Mouse (Mus musculus): Measurements from ENCODE around the gene Src. TPM values are rescaled to one million over a fixed set of nuclear protein-coding genes. Genes with fewer than 3 reads are reported as not detected.

Gene Src
- polyA plus RNA-seq, 1 experiment from 2014 or later: 20.9 TPM

GRCm38 (mm10) chr2:157422854-157423705 lies 4.8 kb downstream of the Src start:
- Histone ChIP-seq H3K4me2 (ENCODE audit: low read depth, low read length) (peak overlapping the region; percentile 79), H3K9ac (ENCODE audit: low read length) (peak overlapping the region; percentile 99), H3K36me3 (ENCODE audit: control insufficient read depth, insufficient read depth, low read length) (peaks cover 2% of the 10 kb centered on the region; the same call in 1 of the 2 replicates), H3K9me3 (ENCODE audit: control insufficient read depth, low read length) (no peaks in the 10 kb centered on the region), H3K4me1 (replicated peaks; ENCODE audit: control insufficient read depth, insufficient read depth, low read length) (peaks cover 49% of the 10 kb centered on the region), H3K27me3 (ENCODE audit: control insufficient read depth, insufficient read depth, low read depth, low read length) (no peaks in the 10 kb centered on the region), H3K4me3 (ENCODE audit: low read length) (peak overlapping the region; percentile 85), H3K27ac (ENCODE audit: low read length) (peak overlapping the region; percentile 92)
- peak; percentile 72 for ATAC-seq (ENCODE audit: low read depth)
- 39% methylated on average over 11 of the region's 11 CpGs for WGBS

GRCm38 (mm10) chr2:157423706-157424125 lies 5.5 kb downstream of the Src start:
- Histone ChIP-seq H3K36me3 (ENCODE audit: control insufficient read depth, insufficient read depth, low read length) (peaks cover 5% of the 10 kb centered on the region; the same call in 1 of the 2 replicates), H3K4me2 (ENCODE audit: low read depth, low read length) (peak overlapping the region; percentile 79), H3K9ac (ENCODE audit: low read length) (peak overlapping the region; percentile 99), H3K4me3 (ENCODE audit: low read length) (peak overlapping the region; percentile 85), H3K27me3 (ENCODE audit: control insufficient read depth, insufficient read depth, low read depth, low read length) (no peaks in the 10 kb centered on the region), H3K4me1 (replicated peaks; ENCODE audit: control insufficient read depth, insufficient read depth, low read length) (peaks cover 42% of the 10 kb centered on the region), H3K27ac (ENCODE audit: low read length) (peak overlapping the region; percentile 92), H3K9me3 (ENCODE audit: control insufficient read depth, low read length) (no peaks in the 10 kb centered on the region)
- WGBS: 14% methylated on average over 10 of the region's 21 CpGs
- ATAC-seq (ENCODE audit: low read depth): no peak

GRCm38 (mm10) chr2:157424126-157424903 lies 6.1 kb downstream of the Src start:
- H3K4me2 ChIP-seq (ENCODE audit: low read depth, low read length): peak overlapping the region; percentile 79
- ATAC-seq (ENCODE audit: low read depth): peak; percentile 20; the same call in 1 of the 2 replicates
- no peaks in the 10 kb centered on the region for H3K9me3 ChIP-seq (ENCODE audit: control insufficient read depth, low read length)
- WGBS: 2% methylated on average over 29 of the region's 98 CpGs
- H3K27me3 ChIP-seq (ENCODE audit: control insufficient read depth, insufficient read depth, low read depth, low read length): no peaks in the 10 kb centered on the region
- H3K36me3 ChIP-seq (ENCODE audit: control insufficient read depth, insufficient read depth, low read length): peaks cover 5% of the 10 kb centered on the region; the same call in 1 of the 2 replicates
- H3K9ac ChIP-seq (ENCODE audit: low read length): peak overlapping the region; percentile 99
- H3K4me3 ChIP-seq (ENCODE audit: low read length): peak overlapping the region; percentile 85
- peaks cover 37% of the 10 kb centered on the region for H3K4me1 ChIP-seq (replicated peaks; ENCODE audit: control insufficient read depth, insufficient read depth, low read length)
- peak overlapping the region; percentile 92 for H3K27ac ChIP-seq (ENCODE audit: low read length)

GRCm38 (mm10) chr2:157424904-157425642 lies 6.8 kb downstream of the Src start:
- H3K27ac ChIP-seq (ENCODE audit: low read length): peak overlapping the region; percentile 92
- peak overlapping the region; percentile 99 for H3K9ac ChIP-seq (ENCODE audit: low read length)
- H3K4me1 ChIP-seq (replicated peaks; ENCODE audit: control insufficient read depth, insufficient read depth, low read length): peaks cover 33% of the 10 kb centered on the region
- peak overlapping the region; percentile 85 for H3K4me3 ChIP-seq (ENCODE audit: low read length)
- peak overlapping the region; percentile 79 for H3K4me2 ChIP-seq (ENCODE audit: low read depth, low read length)
- H3K9me3 ChIP-seq (ENCODE audit: control insufficient read depth, low read length): no peaks in the 10 kb centered on the region
- 44% methylated on average over 16 of the region's 16 CpGs for WGBS
- H3K36me3 ChIP-seq (ENCODE audit: control insufficient read depth, insufficient read depth, low read length): peaks cover 5% of the 10 kb centered on the region; the same call in 1 of the 2 replicates
- no peak for ATAC-seq (ENCODE audit: low read depth)
- H3K27me3 ChIP-seq (ENCODE audit: control insufficient read depth, insufficient read depth, low read depth, low read length): no peaks in the 10 kb centered on the region

- Histone ChIP-seq H3K9me3 (ENCODE audit: control insufficient read depth, low read length) (no peaks in the 10 kb centered on the region), H3K27me3 (ENCODE audit: control insufficient read depth, insufficient read depth, low read depth, low read length) (no peaks in the 10 kb centered on the region), H3K27ac (ENCODE audit: low read length) (peak overlapping the region; percentile 92; the same call in 1 of the 2 replicates), H3K4me3 (ENCODE audit: low read length) (peak overlapping the region; percentile 85), H3K4me2 (ENCODE audit: low read depth, low read length) (peak overlapping the region; percentile 79), H3K36me3 (ENCODE audit: control insufficient read depth, insufficient read depth, low read length) (peaks cover 5% of the 10 kb centered on the region; the same call in 1 of the 2 replicates), H3K9ac (ENCODE audit: low read length) (no peak overlapping the region), H3K4me1 (replicated peaks; ENCODE audit: control insufficient read depth, insufficient read depth, low read length) (peaks cover 31% of the 10 kb centered on the region)
- no peak for ATAC-seq (ENCODE audit: low read depth)
- WGBS: 72% methylated on average over 6 of the region's 6 CpGs
Measured at GRCm38 (mm10) chr2:157425643-157425988, 7.4 kb downstream of the Src start.

DNA sequence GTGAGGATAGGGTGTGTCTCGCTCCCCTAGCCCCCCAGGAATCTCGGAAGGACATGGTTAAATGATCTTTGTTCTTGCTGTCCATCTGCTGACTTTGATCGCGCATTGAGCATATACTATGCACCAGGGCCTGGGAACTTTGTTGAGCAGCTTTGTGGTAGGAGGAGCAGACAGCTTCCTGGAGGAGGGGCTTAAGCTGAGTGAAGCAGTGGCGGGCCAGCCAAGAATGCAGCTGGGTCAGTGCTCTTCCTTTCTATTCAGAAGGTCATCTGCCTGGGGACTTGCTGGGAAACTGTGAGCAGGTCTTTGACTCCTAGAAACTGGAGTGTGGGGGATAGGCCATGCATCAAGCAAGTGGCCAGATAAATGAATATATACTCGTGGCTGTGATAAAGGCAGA lies 7.9 kb downstream of the Src start:
- H3K9me3 ChIP-seq (ENCODE audit: control insufficient read depth, low read length): no peaks in the 10 kb centered on the region
- ATAC-seq (ENCODE audit: low read depth): no peak
- WGBS: 66% methylated on average over 6 of the region's 6 CpGs
- H3K27ac ChIP-seq (ENCODE audit: low read length): 0 out of 2 replicates have a peak overlapping the region, but pooled peaks have one; percentile 18
- 0 out of 2 replicates have a peak overlapping the region, but pooled peaks have one; percentile 4 for H3K4me3 ChIP-seq (ENCODE audit: low read length)
- peaks cover 5% of the 10 kb centered on the region; the same call in 1 of the 2 replicates for H3K36me3 ChIP-seq (ENCODE audit: control insufficient read depth, insufficient read depth, low read length)
- no peaks in the 10 kb centered on the region for H3K27me3 ChIP-seq (ENCODE audit: control insufficient read depth, insufficient read depth, low read depth, low read length)
- peaks cover 37% of the 10 kb centered on the region for H3K4me1 ChIP-seq (replicated peaks; ENCODE audit: control insufficient read depth, insufficient read depth, low read length)
- peak overlapping the region; percentile 19; the same call in 1 of the 2 replicates for H3K4me2 ChIP-seq (ENCODE audit: low read depth, low read length)
- no peak overlapping the region for H3K9ac ChIP-seq (ENCODE audit: low read length)

DNA sequence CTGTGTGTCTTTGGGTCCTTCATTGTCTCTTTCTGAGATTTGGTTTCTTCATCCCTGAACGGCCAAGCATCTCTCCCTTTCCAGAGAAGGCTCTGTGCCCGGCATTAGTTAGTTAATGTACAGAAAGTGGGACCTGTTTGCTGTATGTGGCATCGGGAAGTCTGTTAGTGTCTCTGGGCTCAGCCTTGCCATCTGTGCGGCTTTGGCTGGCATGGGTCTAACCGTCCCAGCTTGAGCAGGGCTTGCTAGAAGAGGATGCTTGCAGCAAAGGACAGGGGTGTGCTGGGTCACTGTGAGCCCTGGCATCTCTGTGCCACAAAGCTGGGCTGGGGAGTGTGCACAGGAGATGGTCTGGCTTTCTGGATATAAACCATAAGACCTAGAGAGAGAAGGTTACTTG lies 8.9 kb downstream of the Src start:
- no peaks in the 10 kb centered on the region for H3K27me3 ChIP-seq (ENCODE audit: control insufficient read depth, insufficient read depth, low read depth, low read length)
- no peaks in the 10 kb centered on the region for H3K9me3 ChIP-seq (ENCODE audit: control insufficient read depth, low read length)
- ATAC-seq (ENCODE audit: low read depth): no peak
- H3K27ac ChIP-seq (ENCODE audit: low read length): no peak overlapping the region
- no peak overlapping the region for H3K4me2 ChIP-seq (ENCODE audit: low read depth, low read length)
- H3K9ac ChIP-seq (ENCODE audit: low read length): no peak overlapping the region
- no peak overlapping the region for H3K4me3 ChIP-seq (ENCODE audit: low read length)
- peaks cover 43% of the 10 kb centered on the region for H3K4me1 ChIP-seq (replicated peaks; ENCODE audit: control insufficient read depth, insufficient read depth, low read length)
- 79% methylated on average over 5 of the region's 5 CpGs for WGBS
- peaks cover 5% of the 10 kb centered on the region; the same call in 1 of the 2 replicates for H3K36me3 ChIP-seq (ENCODE audit: control insufficient read depth, insufficient read depth, low read length)

- no peak for ATAC-seq (ENCODE audit: low read depth)
- Histone ChIP-seq H3K36me3 (ENCODE audit: control insufficient read depth, insufficient read depth, low read length) (peaks cover 5% of the 10 kb centered on the region; the same call in 1 of the 2 replicates), H3K4me2 (ENCODE audit: low read depth, low read length) (no peak overlapping the region), H3K4me1 (replicated peaks; ENCODE audit: control insufficient read depth, insufficient read depth, low read length) (peaks cover 45% of the 10 kb centered on the region), H3K27me3 (ENCODE audit: control insufficient read depth, insufficient read depth, low read depth, low read length) (no peaks in the 10 kb centered on the region), H3K27ac (ENCODE audit: low read length) (no peak overlapping the region), H3K9me3 (ENCODE audit: control insufficient read depth, low read length) (no peaks in the 10 kb centered on the region), H3K9ac (ENCODE audit: low read length) (no peak overlapping the region; the same call in 1 of the 2 replicates), H3K4me3 (ENCODE audit: low read length) (no peak overlapping the region)
- 81% methylated on average over 13 of the region's 13 CpGs for WGBS
Measured at GRCm38 (mm10) chr2:157428351-157429139, 10.3 kb downstream of the Src start.
